Mouse (Mus musculus) pancreas, adult 10 weeks (tissue): ENCODE data around the gene Med7. TPM values are rescaled to one million over a fixed set of nuclear protein-coding genes. Genes with fewer than 3 reads are reported as not detected.

Experiments
- polyA plus RNA-seq: library from polyadenylated mRNA; stranded (reverse); fragments of 350-450 nt; fragmentation: Illumina TruSeq; extraction: RNeasy Lipid Tissue Mini Kit (QIAGEN cat#74804); gene quantifications from one replicate; pipeline ENCODE4 v1.2.3, GENCODE M21; 2015; ENCODE audit warnings: low read depth, low replicate concordance; ENCODE audit not compliant: insufficient read depth

Med7 gene
- 5.3 TPM for polyA plus RNA-seq

DNA sequence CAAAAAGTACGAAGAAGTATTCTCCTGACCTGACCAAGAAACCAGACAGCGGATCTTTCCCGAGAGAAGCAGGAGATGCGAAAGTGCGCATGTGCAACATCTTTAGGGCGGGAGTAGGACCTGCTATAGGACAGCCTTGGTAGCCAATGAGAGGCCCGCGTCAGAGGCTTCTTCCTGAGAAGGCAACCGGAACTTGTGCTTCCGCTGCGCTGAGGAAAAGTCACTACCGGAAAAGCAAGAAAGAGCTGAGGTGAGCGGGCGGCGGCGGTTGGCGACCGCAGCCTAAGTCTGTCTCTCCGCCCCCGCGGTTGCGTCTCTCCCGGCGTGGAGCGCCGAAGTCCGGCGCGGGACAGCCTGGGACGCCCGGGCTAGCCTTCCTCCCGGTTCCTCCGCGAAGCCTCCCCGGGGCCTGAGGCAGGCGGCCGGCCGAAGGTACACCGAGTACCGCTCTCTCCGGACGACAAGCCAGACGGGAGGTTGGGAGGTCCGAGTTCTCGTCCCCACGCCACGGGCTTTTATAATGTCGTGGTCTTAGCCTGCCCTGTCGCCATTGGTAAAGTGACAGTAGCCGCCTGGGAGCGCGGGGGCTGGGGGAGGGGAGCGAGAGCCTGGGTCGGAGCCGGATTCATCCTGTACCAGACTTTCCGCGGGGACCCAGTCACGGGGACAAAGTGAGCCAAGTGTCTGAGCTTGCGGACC, at the start of gene Med7:
TSS of gene Med7 (plus strand) at position 166 of the 699 bp plus-strand sequence.

DNA sequence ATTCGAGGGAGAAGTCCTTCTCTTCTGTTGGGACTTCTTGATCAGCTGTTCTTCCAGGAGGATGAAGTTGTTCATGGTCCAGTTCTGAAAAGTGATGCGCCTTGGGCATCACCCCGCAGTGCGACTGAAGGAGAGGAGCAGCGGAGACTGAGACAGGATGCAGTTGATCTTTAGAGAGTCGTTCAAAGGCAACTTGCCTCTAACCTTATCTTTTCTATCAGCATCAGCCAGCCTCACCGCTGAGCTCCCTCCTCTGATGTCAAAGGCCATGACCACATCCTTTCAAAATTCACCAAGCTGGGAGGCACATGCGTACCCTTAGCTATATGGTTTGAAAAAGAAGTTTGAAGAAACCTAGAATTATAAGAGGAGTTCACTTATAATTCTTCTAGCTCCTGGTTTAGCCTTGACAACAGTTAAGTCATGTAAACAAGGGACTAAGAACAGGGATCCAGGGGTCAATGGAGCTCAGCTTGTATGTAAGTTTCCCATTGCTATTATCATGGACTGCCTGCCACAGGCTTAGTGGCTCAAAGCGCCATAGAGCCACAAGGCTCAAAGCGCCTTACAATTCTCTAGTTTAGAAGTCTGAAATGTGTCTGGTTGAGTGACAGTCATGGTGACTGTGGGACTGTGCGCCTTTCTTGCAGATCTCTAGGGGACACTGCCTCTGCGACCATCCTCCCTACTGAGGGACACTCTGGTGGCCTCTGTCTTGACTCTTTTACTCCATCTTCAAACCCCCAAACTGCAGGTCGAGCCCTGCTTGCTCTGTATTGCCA, 47.2 kb upstream of the Med7 start, which contains the start of gene Itk:
TSS of gene Itk (minus strand) at position 180 of the 782 bp plus-strand sequence.

DNA sequence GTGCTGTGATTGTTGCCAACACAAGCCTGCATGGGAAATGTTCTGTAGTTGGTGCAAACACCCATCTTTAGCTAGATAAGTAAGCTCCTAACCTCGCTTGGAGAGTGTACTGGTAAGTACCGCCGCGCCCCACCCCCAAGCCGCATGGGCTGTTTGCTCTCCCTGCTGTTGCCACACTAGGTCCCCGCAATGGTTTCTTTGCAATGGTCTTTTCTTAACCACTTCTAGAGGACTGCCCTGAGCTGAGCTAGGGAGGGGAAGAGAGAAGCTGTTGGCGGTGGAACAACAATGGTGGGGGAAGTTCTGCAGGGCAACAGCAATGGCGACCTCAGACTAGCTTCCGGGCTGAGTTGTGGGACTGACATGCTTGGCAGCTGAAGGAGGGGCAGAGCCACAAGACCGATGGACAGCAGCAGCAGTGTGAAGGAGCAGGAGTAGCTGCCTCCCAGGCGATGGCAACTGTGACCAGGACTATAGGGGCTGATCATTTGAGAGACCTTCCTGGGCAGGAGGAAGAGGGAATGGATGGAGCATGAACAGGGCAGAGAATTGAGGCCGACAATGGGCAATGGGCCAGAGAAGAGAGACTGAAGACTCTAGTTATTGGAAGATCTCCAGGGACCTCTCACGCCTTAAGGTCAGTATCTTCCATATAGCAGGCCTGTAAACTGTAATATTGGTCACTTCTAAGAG, 40.4 kb upstream of the Med7 start, which contains the start of gene Fam71b:
TSS of gene Fam71b (plus strand) at position 393 of the 693 bp plus-strand sequence.

DNA sequence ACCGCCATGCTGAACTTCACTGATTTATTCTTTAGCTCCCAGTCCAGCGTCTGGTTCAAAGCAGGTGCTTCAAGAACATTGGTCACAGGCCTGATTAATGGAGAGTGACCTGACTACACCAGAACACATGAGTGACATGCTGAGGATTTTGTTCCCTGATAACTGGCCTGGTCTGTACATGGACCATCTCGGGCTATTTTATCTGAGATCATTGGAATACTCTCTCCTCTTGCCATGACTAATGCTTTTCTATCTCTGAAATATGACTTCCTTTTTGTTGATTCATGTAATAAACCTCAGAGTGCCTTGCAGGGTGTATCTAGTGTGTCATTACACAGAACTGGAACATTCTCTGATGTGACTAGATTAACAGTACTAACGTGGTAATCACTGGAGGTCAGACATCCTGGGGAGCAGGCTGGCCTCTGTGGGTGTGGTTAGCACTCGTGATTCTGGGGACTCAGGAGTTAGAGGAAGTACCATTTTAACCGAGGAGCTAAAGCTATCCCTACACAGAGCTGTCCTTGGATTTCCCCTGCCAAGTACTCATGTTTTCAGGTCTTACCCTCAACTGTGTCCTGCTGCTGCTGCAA, 17.8 kb downstream of the Med7 start, which contains the start of gene Havcr2:
TSS of gene Havcr2 (plus strand) at position 483 of the 593 bp plus-strand sequence.

Other genes with a start within 250 kb of the Med7 start
- gene Fndc9, start 201.4 kb upstream of the Med7 start, polyA plus RNA-seq, result not detected
- 6.6 TPM for gene Cyfip2, start 124.1 kb upstream of the Med7 start, polyA plus RNA-seq
- gene Itk, start 47.4 kb upstream of the Med7 start, polyA plus RNA-seq, result not detected
- gene Fam71b, start 40.4 kb upstream of the Med7 start, polyA plus RNA-seq, result not detected
- 0.42 TPM for gene Havcr2, start 18.0 kb downstream of the Med7 start, polyA plus RNA-seq
- not detected for gene Gm12169, start 87.3 kb downstream of the Med7 start, polyA plus RNA-seq
- gene BC053393, start 134.6 kb downstream of the Med7 start, polyA plus RNA-seq, result not detected
- gene Dppa1, start 192.3 kb downstream of the Med7 start, polyA plus RNA-seq, result not detected